Mouse (Mus musculus) frontal cortex, adult 2 months (tissue): ENCODE results near the gene Hectd4. TPM values are rescaled to one million over a fixed set of nuclear protein-coding genes. Genes with fewer than 3 reads are reported as not detected.

Experiments used
- DNase-seq, 2 experiments: peaks; one replicate each; pipeline ENCODE4 v3.0.0; 2022; ENCODE audit warnings: low spot score in 1 of 2; ENCODE audit errors: extremely low spot score in 1 of 2
- polyA plus RNA-seq: library from polyadenylated mRNA; depleted of rRNA; stranded (reverse); fragments of >200 nt; gene quantifications from 2 replicates; pipeline ENCODE4 v1.2.3, GENCODE M21; 2012

The Hectd4 gene
- polyA plus RNA-seq, 1 experiment, result 77.4 TPM

- no peak for DNase-seq
Observed at GRCm38 (mm10) chr5:121339507-121340230, 119.7 kb downstream of the Hectd4 start.

GRCm38 (mm10) chr5:121340965-121341473 lies 121.0 kb downstream of the Hectd4 start:
- no peak for DNase-seq

- no peak for DNase-seq
Observed at GRCm38 (mm10) chr5:121342490-121342889, 122.5 kb downstream of the Hectd4 start.

GRCm38 (mm10) chr5:121343997-121344396 lies 124.0 kb downstream of the Hectd4 start:
- DNase-seq, result no peak

- DNase-seq, result no peak
Observed at GRCm38 (mm10) chr5:121359229-121359628, 139.2 kb downstream of the Hectd4 start.

GRCm38 (mm10) chr5:121361696-121362095 lies 141.7 kb downstream of the Hectd4 start:
- DNase-seq, result no peak

- no peak for DNase-seq
Observed at GRCm38 (mm10) chr5:121363441-121363840, 143.4 kb downstream of the Hectd4 start.

- DNase-seq, result no peak
Observed at GRCm38 (mm10) chr5:121366449-121367225, 146.6 kb downstream of the Hectd4 start.

GRCm38 (mm10) chr5:121367255-121367654 lies 147.2 kb downstream of the Hectd4 start:
- DNase-seq, result no peak

GRCm38 (mm10) chr5:121371712-121372111 lies 151.7 kb downstream of the Hectd4 start:
- DNase-seq, result no peak

- no peak for DNase-seq
Observed at GRCm38 (mm10) chr5:121374790-121375189, 154.8 kb downstream of the Hectd4 start.

GRCm38 (mm10) chr5:121376972-121377371 lies 157.0 kb downstream of the Hectd4 start:
- DNase-seq, result peak in 1 of 2 experiments; percentile 44

GRCm38 (mm10) chr5:121378678-121379256 lies 158.7 kb downstream of the Hectd4 start:
- DNase-seq, result peak in 1 of 2 experiments; percentile 45

- DNase-seq, result no peak
Observed at GRCm38 (mm10) chr5:121380692-121381091, 160.7 kb downstream of the Hectd4 start.

GRCm38 (mm10) chr5:121383857-121384756 lies 164.1 kb downstream of the Hectd4 start:
- no peak for DNase-seq

- peak in 1 of 2 experiments; percentile 59 for DNase-seq
Observed at GRCm38 (mm10) chr5:121384757-121385460, 164.9 kb downstream of the Hectd4 start.

GRCm38 (mm10) chr5:121385461-121386119 lies 165.6 kb downstream of the Hectd4 start, which contains the start of gene Trafd1:
TSS of gene Trafd1 (minus strand) at chr5:121385632.
- peak; percentile 89 to 95 for DNase-seq

- DNase-seq, result peak; percentile 50 to 64
Observed at GRCm38 (mm10) chr5:121386120-121386909, 166.3 kb downstream of the Hectd4 start.
